Mouse (Mus musculus): Measurements from ENCODE around the gene Stmn3. TPM values are rescaled to one million over a fixed set of nuclear protein-coding genes. Genes with fewer than 3 reads are reported as not detected.

Stmn3 gene
- total RNA-seq, 4 experiments from 2014 or later, result 530 to 604 (median 573) TPM

DNA sequence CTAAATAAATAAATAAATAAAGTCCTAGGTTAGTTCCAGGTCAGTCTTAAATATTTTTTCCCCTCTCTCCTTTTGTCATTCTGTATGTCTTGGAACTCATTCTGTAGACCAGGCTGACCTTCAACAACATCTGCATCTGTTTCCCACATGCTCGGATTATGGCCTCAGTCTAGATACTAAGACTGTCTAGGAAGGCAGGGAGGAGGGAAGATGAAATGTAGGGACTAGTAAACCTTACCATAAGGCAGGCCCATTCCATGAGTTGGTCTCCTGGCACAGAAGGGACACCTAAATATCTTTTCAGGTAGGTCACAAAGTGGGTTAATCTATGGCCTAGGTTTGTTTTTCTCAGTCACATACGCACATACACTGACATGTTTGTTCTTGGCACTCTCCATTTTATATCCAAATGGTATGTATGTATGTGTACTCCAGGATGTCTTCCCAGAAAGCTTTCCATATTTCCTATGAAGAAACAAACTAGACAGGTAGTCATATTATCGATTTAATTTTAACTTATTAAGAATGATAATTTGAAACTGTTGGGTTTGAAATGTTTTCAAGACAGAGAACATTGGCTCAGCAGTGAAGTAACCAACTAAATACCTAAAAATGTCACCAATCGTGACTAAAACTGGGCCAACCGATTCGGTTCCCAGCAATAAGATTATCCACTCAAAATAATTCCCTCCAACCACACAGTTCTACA is 27.5 kb downstream of the Stmn3 start:
- DNase-seq (ENCODE audit: low spot score in 2 of 2), result no peak

GRCm38 (mm10) chr2:181279968-181280367 is 34.3 kb downstream of the Stmn3 start:
- no peak for DNase-seq (ENCODE audit: low spot score in 2 of 2)

DNA sequence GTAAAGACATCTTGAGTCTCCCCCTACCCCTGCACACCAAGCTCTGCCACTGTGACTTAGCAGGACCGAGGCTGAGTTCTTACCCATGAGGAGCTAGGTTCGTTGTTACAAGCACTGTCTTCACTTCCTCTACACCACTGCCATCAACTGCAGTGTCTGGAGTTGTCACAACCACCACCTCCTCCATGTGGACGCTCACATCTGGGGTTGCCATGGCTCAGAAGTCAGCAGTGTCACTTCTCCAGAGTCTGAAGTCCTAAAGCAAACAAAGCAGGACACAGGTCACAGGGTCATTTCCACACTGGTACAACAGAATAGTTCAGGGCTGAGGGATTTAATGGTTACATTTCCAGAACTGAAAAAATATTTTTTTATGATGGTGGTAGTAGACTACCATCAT is 36.4 kb downstream of the Stmn3 start:
- no peak for DNase-seq (ENCODE audit: low spot score in 2 of 2)

GRCm38 (mm10) chr2:181276766-181277165 is 37.5 kb downstream of the Stmn3 start:
- no peak for DNase-seq (ENCODE audit: low spot score in 2 of 2)

DNA sequence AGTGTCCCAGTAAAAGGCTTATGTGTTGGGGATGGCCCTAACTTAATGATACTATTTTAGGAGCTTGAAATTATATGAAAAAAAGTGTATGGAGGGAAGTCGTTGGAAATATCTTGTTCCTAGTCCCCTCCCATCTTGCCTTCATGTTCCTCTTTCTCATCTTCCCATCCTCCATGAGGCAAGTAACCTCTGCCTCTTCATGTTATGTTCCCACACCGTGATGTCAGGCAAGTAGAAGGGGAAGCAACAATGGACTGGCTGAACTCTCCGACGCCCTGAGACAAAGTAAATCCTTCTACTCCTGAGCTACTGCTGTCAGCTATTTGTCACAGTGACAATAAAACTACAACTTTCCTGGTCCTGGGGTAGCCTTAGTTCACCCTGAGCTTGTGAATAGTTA is 39.7 kb downstream of the Stmn3 start:
- DNase-seq (ENCODE audit: low spot score in 2 of 2), result no peak

DNA sequence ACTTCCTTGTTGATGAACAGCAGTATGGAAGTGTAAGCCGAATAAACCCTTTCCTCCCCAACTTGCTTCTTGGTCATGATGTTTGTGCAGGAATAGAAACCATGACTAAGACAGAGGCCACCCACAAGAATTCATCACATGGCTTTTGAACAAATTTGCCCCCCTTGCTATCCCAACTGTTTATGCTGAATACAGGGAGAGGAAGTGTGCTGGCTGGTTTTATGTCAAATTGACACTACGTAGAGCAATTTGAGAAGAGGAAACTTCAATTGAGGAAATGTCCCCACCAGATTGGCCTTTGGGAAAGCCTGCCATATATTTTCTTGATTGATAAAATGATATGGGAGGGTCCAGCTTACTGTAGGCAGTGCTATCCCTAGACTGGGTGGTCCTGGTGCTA is 40.5 kb downstream of the Stmn3 start:
- DNase-seq (ENCODE audit: low spot score in 2 of 2), result no peak

DNA sequence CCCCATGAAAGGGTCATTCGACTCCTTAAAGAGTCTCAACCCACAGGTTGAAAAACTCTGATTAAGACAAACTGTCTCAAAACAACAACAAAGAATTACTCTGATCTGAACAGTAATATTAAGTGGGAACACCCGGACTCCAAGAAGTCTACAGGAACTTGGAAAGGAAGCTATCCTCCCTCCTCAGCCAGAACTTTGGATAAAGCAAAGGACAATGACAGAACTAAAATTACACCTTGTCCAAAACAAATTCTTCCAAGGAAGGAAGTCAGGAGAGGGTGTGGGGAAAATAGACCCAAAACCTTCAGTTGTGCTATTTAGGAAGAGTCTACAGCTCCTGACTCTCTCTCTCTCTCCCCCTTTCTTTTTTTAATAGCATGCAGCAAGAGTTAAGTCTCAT is 42.2 kb downstream of the Stmn3 start:
- no peak for DNase-seq (ENCODE audit: low spot score in 2 of 2)

GRCm38 (mm10) chr2:181266839-181267238 is 47.5 kb downstream of the Stmn3 start:
- DNase-seq (ENCODE audit: low spot score in 2 of 2), result no peak

Other genes with a start within 250 kb of the Stmn3 start
- 100 to 1,000 TPM; 264 to 350 (median 303) TPM for gene Kcnq2, start 179.2 kb downstream of the Stmn3 start, total RNA-seq (2022)
- 1,000 to 10,000 TPM in 3 of 4 experiments, 100 to 1,000 TPM in 1; 995 to 1,073 (median 1,037) TPM for gene Eef1a2, start 157.5 kb downstream of the Stmn3 start, total RNA-seq (2022)
- 10 to 100 TPM; 70.7 to 91.8 (median 77.8) TPM for gene Ppdpf, start 127.3 kb downstream of the Stmn3 start, total RNA-seq (2022)
- not detected for gene Ptk6, start 111.7 kb downstream of the Stmn3 start, total RNA-seq (2022)
- under 1 TPM in 3 of 4 experiments, not detected in 1; 0.24 to 0.34 (median 0.31) TPM for gene Srms, start 101.3 kb downstream of the Stmn3 start, total RNA-seq (2022)
- gene Fndc11, start 94.5 kb downstream of the Stmn3 start, total RNA-seq (2022), result not detected
- gene Helz2, start 72.5 kb downstream of the Stmn3 start, total RNA-seq (2022), result 1 to 10 TPM; 2.6 to 3.6 (median 2.9) TPM
- gene Gmeb2, start 26.5 kb downstream of the Stmn3 start, total RNA-seq (2022), result 10 to 100 TPM; 17.1 to 22.9 (median 20.9) TPM
- gene Rtel1, start 5.2 kb upstream of the Stmn3 start, total RNA-seq (2022), result 10 to 100 TPM; 26.1 to 41.3 (median 37.1) TPM
- gene Zgpat, start 50.4 kb upstream of the Stmn3 start, total RNA-seq (2022), result 10 to 100 TPM; 69.8 to 88.2 (median 76.7) TPM
- gene Arfrp1, start 50.9 kb upstream of the Stmn3 start, total RNA-seq (2022), result 10 to 100 TPM; 43.4 to 54.5 (median 50.7) TPM
- 10 to 100 TPM; 31.4 to 58.3 (median 42.7) TPM for gene Lime1, start 65.6 kb upstream of the Stmn3 start, total RNA-seq (2022)
- 10 to 100 TPM in 1 of 4 experiments, 1 to 10 TPM in 3; 7.9 to 10.4 (median 9.3) TPM for gene Zbtb46, start 144.9 kb upstream of the Stmn3 start, total RNA-seq (2022)
- gene Abhd16b, start 178.7 kb upstream of the Stmn3 start, total RNA-seq (2022), result not detected
- gene Tpd52l2, start 182.6 kb upstream of the Stmn3 start, total RNA-seq (2022), result 10 to 100 TPM; 66.3 to 83.4 (median 80.6) TPM
- 100 to 1,000 TPM; 243 to 289 (median 265) TPM for gene Dnajc5, start 206.0 kb upstream of the Stmn3 start, total RNA-seq (2022)

Measured in layer of hippocampus, adult 8-10 months (tissue).